Mouse (Mus musculus): ENCODE results near the gene Col13a1.

Gene Col13a1

GRCm38 (mm10) chr10:61968003-61968553 lies 10.8 kb downstream of the Col13a1 start:
- no peak for DNase-seq (ENCODE audit: low spot score in 2 of 2)

- no peak for DNase-seq (ENCODE audit: low spot score in 2 of 2)
Measured at GRCm38 (mm10) chr10:61967207-61967606, 11.7 kb downstream of the Col13a1 start.

- no peak for DNase-seq (ENCODE audit: low spot score in 2 of 2)
Measured at GRCm38 (mm10) chr10:61965386-61965841, 13.5 kb downstream of the Col13a1 start.

GRCm38 (mm10) chr10:61956718-61957117 lies 22.2 kb downstream of the Col13a1 start:
- DNase-seq (ENCODE audit: low spot score in 2 of 2): no peak

- no peak for DNase-seq (ENCODE audit: low spot score in 2 of 2)
Measured at GRCm38 (mm10) chr10:61953916-61954315, 25.0 kb downstream of the Col13a1 start.

GRCm38 (mm10) chr10:61949542-61949941 lies 29.4 kb downstream of the Col13a1 start:
- DNase-seq (ENCODE audit: low spot score in 2 of 2): peak; percentile 21 to 24

GRCm38 (mm10) chr10:61944386-61944785 lies 34.5 kb downstream of the Col13a1 start:
- DNase-seq (ENCODE audit: low spot score in 2 of 2): no peak

GRCm38 (mm10) chr10:61943480-61943879 lies 35.4 kb downstream of the Col13a1 start:
- no peak for DNase-seq (ENCODE audit: low spot score in 2 of 2)

- DNase-seq (ENCODE audit: low spot score in 2 of 2): no peak
Measured at GRCm38 (mm10) chr10:61942719-61943118, 36.2 kb downstream of the Col13a1 start.

- no peak for DNase-seq (ENCODE audit: low spot score in 2 of 2)
Measured at GRCm38 (mm10) chr10:61936211-61937121, 42.4 kb downstream of the Col13a1 start.

GRCm38 (mm10) chr10:61931678-61932077 lies 47.2 kb downstream of the Col13a1 start:
- DNase-seq (ENCODE audit: low spot score in 2 of 2): no peak

GRCm38 (mm10) chr10:61929901-61930300 lies 49.0 kb downstream of the Col13a1 start:
- DNase-seq (ENCODE audit: low spot score in 2 of 2): no peak

- no peak for DNase-seq (ENCODE audit: low spot score in 2 of 2)
Measured at GRCm38 (mm10) chr10:61928725-61929651, 49.9 kb downstream of the Col13a1 start.

GRCm38 (mm10) chr10:61925691-61926090 lies 53.2 kb downstream of the Col13a1 start:
- DNase-seq (ENCODE audit: low spot score in 2 of 2): no peak

GRCm38 (mm10) chr10:61920655-61921365 lies 58.1 kb downstream of the Col13a1 start:
- no peak for DNase-seq (ENCODE audit: low spot score in 2 of 2)

GRCm38 (mm10) chr10:61919924-61920654 lies 58.8 kb downstream of the Col13a1 start:
- DNase-seq (ENCODE audit: low spot score in 2 of 2): no peak

- no peak for DNase-seq (ENCODE audit: low spot score in 2 of 2)
Measured at GRCm38 (mm10) chr10:61919496-61919895, 59.4 kb downstream of the Col13a1 start.

GRCm38 (mm10) chr10:61917066-61917465 lies 61.8 kb downstream of the Col13a1 start:
- DNase-seq (ENCODE audit: low spot score in 2 of 2): no peak

- DNase-seq (ENCODE audit: low spot score in 2 of 2): no peak
Measured at GRCm38 (mm10) chr10:61911770-61912169, 67.1 kb downstream of the Col13a1 start.

GRCm38 (mm10) chr10:61909004-61909403 lies 69.9 kb downstream of the Col13a1 start:
- no peak for DNase-seq (ENCODE audit: low spot score in 2 of 2)

- DNase-seq (ENCODE audit: low spot score in 2 of 2): no peak
Measured at GRCm38 (mm10) chr10:61906226-61906625, 72.7 kb downstream of the Col13a1 start.

Data from right cerebral cortex, adult 2 months (tissue).